Mouse (Mus musculus): ENCODE results near the gene Aif1l. TPM values are rescaled to one million over a fixed set of nuclear protein-coding genes. Genes with fewer than 3 reads are reported as not detected.
A peak's percentile ranks its signal among the peaks of the same experiment; 100 is the strongest.

Gene Aif1l
- total and polyA plus RNA-seq, 2 experiments from 2014 or later = 21.4 to 24.1 TPM

DNA sequence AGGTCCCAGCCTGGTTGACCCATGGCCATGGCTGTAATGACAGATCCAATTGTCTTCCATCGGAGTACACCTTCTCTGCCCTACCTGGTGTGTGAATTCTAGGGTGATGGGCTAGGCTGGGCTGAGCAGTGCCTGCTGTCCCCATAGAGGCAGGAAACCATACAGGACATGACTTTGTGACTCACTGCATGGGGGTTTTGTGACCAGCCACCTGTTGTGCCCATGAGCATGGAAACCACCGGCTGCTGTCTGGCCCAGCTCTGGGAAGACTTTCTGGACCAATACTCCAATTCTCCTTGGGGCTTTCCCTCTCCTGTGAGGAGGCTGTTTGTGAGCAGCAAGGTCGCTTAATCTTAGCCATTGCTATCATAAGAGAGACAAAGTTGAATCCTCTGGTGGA, 2.8 kb downstream of the Aif1l start:
- no peak overlapping the region for H3K9ac ChIP-seq (replicated peaks; ENCODE audit: low read length, poor library complexity, severe bottlenecking)
- TF ChIP-seq CTCF (IDR thresholded peaks at IDR 0.05) = no peak
- no peak overlapping the region for H3K4me2 ChIP-seq (ENCODE audit: low read depth, low read length, poor library complexity, severe bottlenecking)
- ATAC-seq (ENCODE audit: low FRiP score) (no peak), DNase-seq (ENCODE audit: low spot score) (no peak)
- no peak overlapping the region for H3K4me3 ChIP-seq (ENCODE audit: low read depth, low read length)
- no peaks in the 10 kb centered on the region for H3K27me3 ChIP-seq (ENCODE audit: insufficient read depth, low read length)
- H3K36me3 ChIP-seq (ENCODE audit: insufficient read depth, low read length) = no peaks in the 10 kb centered on the region
- no peak overlapping the region for H3K27ac ChIP-seq (ENCODE audit: low read depth, low read length)
- H3K9me3 ChIP-seq (ENCODE audit: low read length) = no peaks in the 10 kb centered on the region
- H3K4me1 ChIP-seq (ENCODE audit: insufficient read depth, low read length) = peaks cover 8% of the 10 kb centered on the region; the same call in 1 of the 2 replicates
- 78% methylated on average over 3 of the region's 3 CpGs for WGBS

DNA sequence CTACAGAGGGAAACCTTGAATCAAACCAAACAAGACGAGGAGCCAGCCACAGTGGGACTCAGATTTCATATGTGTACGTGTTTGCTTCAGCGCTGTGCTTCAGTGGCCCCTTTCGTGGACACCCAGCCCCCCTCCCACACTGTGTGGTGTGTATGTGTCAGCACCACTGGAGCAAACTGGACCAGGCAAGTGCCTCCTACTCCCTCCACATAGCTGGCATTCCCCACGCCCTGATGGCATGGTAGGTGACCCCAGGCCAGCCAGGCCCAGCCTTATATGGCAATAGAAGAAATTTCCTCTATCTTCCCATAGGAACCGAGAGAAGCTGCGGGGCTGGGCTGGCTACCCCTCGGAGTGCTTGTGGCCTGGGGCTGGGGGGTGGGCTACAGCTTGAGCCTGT, 3.7 kb downstream of the Aif1l start:
- Histone ChIP-seq H3K27me3 (ENCODE audit: insufficient read depth, low read length) (no peaks in the 10 kb centered on the region), H3K36me3 (ENCODE audit: insufficient read depth, low read length) (no peaks in the 10 kb centered on the region), H3K9me3 (ENCODE audit: low read length) (no peaks in the 10 kb centered on the region), H3K4me1 (ENCODE audit: insufficient read depth, low read length) (peaks cover 8% of the 10 kb centered on the region; the same call in 1 of the 2 replicates), H3K9ac (replicated peaks; ENCODE audit: low read length, poor library complexity, severe bottlenecking) (no peak overlapping the region), H3K27ac (ENCODE audit: low read depth, low read length) (no peak overlapping the region), H3K4me3 (ENCODE audit: low read depth, low read length) (no peak overlapping the region), H3K4me2 (ENCODE audit: low read depth, low read length, poor library complexity, severe bottlenecking) (no peak overlapping the region)
- ATAC-seq (ENCODE audit: low FRiP score) = no peak
- TF ChIP-seq CTCF (IDR thresholded peaks at IDR 0.05) = no peak
- no peak for DNase-seq (ENCODE audit: low spot score)
- WGBS = 90% methylated on average over 8 of the region's 8 CpGs

DNA sequence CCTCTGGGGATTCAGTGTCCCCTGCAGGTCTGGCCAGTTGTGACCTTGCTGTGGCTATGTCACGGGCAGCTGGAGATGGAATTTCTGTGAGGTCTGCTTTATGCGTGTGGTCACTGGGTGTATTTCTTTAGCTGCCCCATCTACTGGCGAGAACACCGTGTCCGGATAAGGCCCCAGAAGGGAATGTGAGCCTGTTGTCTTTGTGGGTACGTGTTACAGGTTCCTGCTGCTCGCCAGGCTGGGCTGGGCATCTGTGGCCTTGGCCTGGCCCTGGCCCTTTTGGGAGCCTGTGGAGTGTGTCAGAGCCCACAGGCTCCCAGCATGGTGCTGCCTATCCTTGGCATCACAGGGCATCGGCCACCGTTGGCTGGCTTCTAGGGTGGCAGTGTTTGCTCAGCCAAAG, 4.8 kb downstream of the Aif1l start:
- DNase-seq (ENCODE audit: low spot score) = no peak
- ATAC-seq (ENCODE audit: low FRiP score) = no peak
- 0 out of 2 replicates have a peak, but pooled peaks have one; percentile 5 for TF ChIP-seq CTCF (IDR thresholded peaks at IDR 0.05)
- H3K4me2 ChIP-seq (ENCODE audit: low read depth, low read length, poor library complexity, severe bottlenecking) = no peak overlapping the region
- WGBS = 85% methylated on average over 9 of the region's 9 CpGs
- no peak overlapping the region for H3K9ac ChIP-seq (replicated peaks; ENCODE audit: low read length, poor library complexity, severe bottlenecking)
- H3K4me1 ChIP-seq (ENCODE audit: insufficient read depth, low read length) = peaks cover 8% of the 10 kb centered on the region; the same call in 1 of the 2 replicates
- no peak overlapping the region for H3K27ac ChIP-seq (ENCODE audit: low read depth, low read length)
- no peaks in the 10 kb centered on the region for H3K36me3 ChIP-seq (ENCODE audit: insufficient read depth, low read length)
- no peaks in the 10 kb centered on the region for H3K9me3 ChIP-seq (ENCODE audit: low read length)
- H3K4me3 ChIP-seq (ENCODE audit: low read depth, low read length) = no peak overlapping the region
- H3K27me3 ChIP-seq (ENCODE audit: insufficient read depth, low read length) = no peaks in the 10 kb centered on the region

DNA sequence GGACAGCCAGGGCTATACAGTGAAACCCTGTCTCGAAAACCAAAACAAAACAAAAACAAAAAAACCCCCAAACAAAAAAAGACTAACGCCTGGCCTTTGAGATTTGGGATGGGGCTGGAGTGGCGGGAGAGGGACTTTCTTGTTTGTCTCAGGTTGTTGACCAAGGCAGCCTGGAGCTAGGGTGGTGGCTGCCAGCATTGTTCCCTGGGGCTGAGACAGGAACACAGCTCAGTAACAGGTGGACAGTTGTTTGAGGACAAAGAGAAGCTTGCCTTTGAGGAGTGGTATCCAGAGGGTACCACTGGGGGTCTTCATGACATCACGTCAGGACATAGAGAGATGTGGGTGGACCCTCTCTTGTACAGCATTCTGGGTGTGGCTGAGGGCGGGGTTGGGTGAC, 5.7 kb downstream of the Aif1l start:
- no peaks in the 10 kb centered on the region for H3K27me3 ChIP-seq (ENCODE audit: insufficient read depth, low read length)
- DNase-seq (ENCODE audit: low spot score) (no peak), ATAC-seq (ENCODE audit: low FRiP score) (no peak)
- H3K27ac ChIP-seq (ENCODE audit: low read depth, low read length) = no peak overlapping the region
- no peaks in the 10 kb centered on the region for H3K36me3 ChIP-seq (ENCODE audit: insufficient read depth, low read length)
- H3K4me1 ChIP-seq (ENCODE audit: insufficient read depth, low read length) = peaks cover 8% of the 10 kb centered on the region; the same call in 1 of the 2 replicates
- H3K4me3 ChIP-seq (ENCODE audit: low read depth, low read length) = no peak overlapping the region
- H3K4me2 ChIP-seq (ENCODE audit: low read depth, low read length, poor library complexity, severe bottlenecking) = no peak overlapping the region
- no peaks in the 10 kb centered on the region for H3K9me3 ChIP-seq (ENCODE audit: low read length)
- no peak for TF ChIP-seq CTCF (IDR thresholded peaks at IDR 0.05)
- no peak overlapping the region for H3K9ac ChIP-seq (replicated peaks; ENCODE audit: low read length, poor library complexity, severe bottlenecking)
- WGBS = 89% methylated on average over 5 of the region's 5 CpGs

DNA sequence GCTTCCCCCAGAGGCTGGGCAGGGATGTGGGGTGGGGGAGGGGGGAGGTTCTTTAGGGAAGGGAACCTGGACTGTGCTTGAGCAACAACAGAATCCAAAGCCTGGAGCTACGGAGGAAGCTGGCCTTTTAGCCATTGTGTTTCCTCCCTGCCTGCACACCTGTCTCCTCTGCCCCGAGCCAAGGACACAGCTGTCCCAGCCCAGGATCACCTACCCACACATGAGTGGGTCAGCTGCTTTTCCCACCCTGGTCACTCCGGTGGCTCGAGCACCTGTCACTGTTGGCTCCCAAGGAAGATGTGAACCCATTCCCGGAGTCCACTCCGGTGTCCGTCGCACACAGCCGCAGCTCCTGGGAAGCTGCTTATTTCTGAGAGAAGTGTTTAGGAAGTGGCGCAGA, 7.3 kb downstream of the Aif1l start:
- no peak for DNase-seq (ENCODE audit: low spot score)
- Histone ChIP-seq H3K9ac (replicated peaks; ENCODE audit: low read length, poor library complexity, severe bottlenecking) (no peak overlapping the region), H3K9me3 (ENCODE audit: low read length) (no peaks in the 10 kb centered on the region), H3K27ac (ENCODE audit: low read depth, low read length) (no peak overlapping the region), H3K4me3 (ENCODE audit: low read depth, low read length) (no peak overlapping the region), H3K4me1 (ENCODE audit: insufficient read depth, low read length) (peaks cover 3% of the 10 kb centered on the region; the same call in 1 of the 2 replicates), H3K4me2 (ENCODE audit: low read depth, low read length, poor library complexity, severe bottlenecking) (no peak overlapping the region), H3K36me3 (ENCODE audit: insufficient read depth, low read length) (no peaks in the 10 kb centered on the region), H3K27me3 (ENCODE audit: insufficient read depth, low read length) (no peaks in the 10 kb centered on the region)
- no peak for ATAC-seq (ENCODE audit: low FRiP score)
- WGBS = 87% methylated on average over 10 of the region's 10 CpGs
- TF ChIP-seq CTCF (IDR thresholded peaks at IDR 0.05) = no peak

DNA sequence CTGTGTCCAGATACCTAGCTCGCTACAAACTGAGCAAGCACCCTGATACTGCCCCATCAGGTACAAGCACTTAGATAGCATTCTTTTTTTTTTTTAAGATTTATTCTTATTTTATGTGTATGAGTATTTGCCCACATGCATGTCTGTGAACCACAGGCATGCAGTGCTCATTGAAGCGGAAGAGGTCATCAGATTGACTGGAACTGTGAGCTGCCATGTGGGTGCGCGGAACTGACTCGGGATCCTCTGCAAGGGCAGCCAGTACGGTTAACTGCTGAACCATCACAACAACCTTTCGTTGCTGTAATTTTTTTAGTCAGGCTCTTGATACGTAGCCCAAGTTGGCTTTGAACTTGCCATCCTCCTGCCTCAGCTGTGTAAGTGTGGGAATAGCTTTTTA, 11.0 kb downstream of the Aif1l start:
- Histone ChIP-seq H3K36me3 (ENCODE audit: insufficient read depth, low read length) (no peaks in the 10 kb centered on the region), H3K27me3 (ENCODE audit: insufficient read depth, low read length) (no peaks in the 10 kb centered on the region), H3K9me3 (ENCODE audit: low read length) (no peaks in the 10 kb centered on the region), H3K4me1 (ENCODE audit: insufficient read depth, low read length) (0 out of 2 replicates have a peak, but pooled peaks cover 4% of the 10 kb centered on the region), H3K4me3 (ENCODE audit: low read depth, low read length) (no peak overlapping the region), H3K27ac (ENCODE audit: low read depth, low read length) (0 out of 2 replicates have a peak overlapping the region, but pooled peaks have one; percentile 72), H3K9ac (replicated peaks; ENCODE audit: low read length, poor library complexity, severe bottlenecking) (no peak overlapping the region), H3K4me2 (ENCODE audit: low read depth, low read length, poor library complexity, severe bottlenecking) (no peak overlapping the region)
- WGBS = 95% methylated on average over 8 of the region's 8 CpGs
- TF ChIP-seq CTCF (IDR thresholded peaks at IDR 0.05) = no peak
- DNase-seq (ENCODE audit: low spot score) (no peak), ATAC-seq (ENCODE audit: low FRiP score) (no peak)
